Mouse (Mus musculus) kidney, adult 18-20 months (tissue): ENCODE data around the gene Rbm47.
A peak's percentile ranks its signal among the peaks of the same experiment; 100 is the strongest.

Source experiments
- DNase-seq: peaks from one replicate; pipeline ENCODE4 v3.0.0; 2021

Rbm47 gene

GRCm38 (mm10) chr5:66156431-66156962, 16.4 kb downstream of the Rbm47 start:
- no peak for DNase-seq

- no peak for DNase-seq
Observed at GRCm38 (mm10) chr5:66154616-66155015, 18.3 kb downstream of the Rbm47 start.

- DNase-seq = no peak
Observed at GRCm38 (mm10) chr5:66153486-66153885, 19.4 kb downstream of the Rbm47 start.

- peak; percentile 79 for DNase-seq
Observed at GRCm38 (mm10) chr5:66151301-66152188, 21.4 kb downstream of the Rbm47 start.

GRCm38 (mm10) chr5:66150706-66151300, 22.1 kb downstream of the Rbm47 start:
- DNase-seq = peak; percentile 81

GRCm38 (mm10) chr5:66150106-66150705, 22.7 kb downstream of the Rbm47 start:
- DNase-seq = no peak

- DNase-seq = no peak
Observed at GRCm38 (mm10) chr5:66149571-66149970, 23.3 kb downstream of the Rbm47 start.

GRCm38 (mm10) chr5:66149111-66149510, 23.8 kb downstream of the Rbm47 start:
- no peak for DNase-seq

GRCm38 (mm10) chr5:66147313-66147712, 25.6 kb downstream of the Rbm47 start:
- DNase-seq = no peak

GRCm38 (mm10) chr5:66145583-66145982, 27.3 kb downstream of the Rbm47 start:
- DNase-seq = no peak

- DNase-seq = no peak
Observed at GRCm38 (mm10) chr5:66143093-66144032, 29.6 kb downstream of the Rbm47 start.

- no peak for DNase-seq
Observed at GRCm38 (mm10) chr5:66141474-66141873, 31.4 kb downstream of the Rbm47 start.

- peak; percentile 50 for DNase-seq
Observed at GRCm38 (mm10) chr5:66139634-66140295, 33.2 kb downstream of the Rbm47 start.

GRCm38 (mm10) chr5:66139171-66139570, 33.7 kb downstream of the Rbm47 start:
- DNase-seq = no peak

- DNase-seq = no peak
Observed at GRCm38 (mm10) chr5:66138597-66138996, 34.3 kb downstream of the Rbm47 start.

GRCm38 (mm10) chr5:66137250-66137649, 35.7 kb downstream of the Rbm47 start:
- DNase-seq = no peak

- DNase-seq = no peak
Observed at GRCm38 (mm10) chr5:66135853-66136210, 37.1 kb downstream of the Rbm47 start.

GRCm38 (mm10) chr5:66135161-66135852, 37.6 kb downstream of the Rbm47 start:
- DNase-seq = no peak

- no peak for DNase-seq
Observed at GRCm38 (mm10) chr5:66134578-66134977, 38.3 kb downstream of the Rbm47 start.

- DNase-seq = no peak
Observed at GRCm38 (mm10) chr5:66128948-66129347, 44.0 kb downstream of the Rbm47 start.

- no peak for DNase-seq
Observed at GRCm38 (mm10) chr5:66125418-66125817, 47.5 kb downstream of the Rbm47 start.
